Mouse (Mus musculus) lung, postnatal 0 days (tissue): Measurements from ENCODE around the gene Gm28051. TPM values are rescaled to one million over a fixed set of nuclear protein-coding genes. Genes with fewer than 3 reads are reported as not detected.

ENCODE experiments used
- ATAC-seq: fragments of 200-750 bp; cut with Nextera tagmentation; 2 replicates; pipeline ENCODE4 v1.8.0; 2017; ENCODE audit warnings: moderate library complexity
- DNase-seq: peaks from one replicate; pipeline ENCODE4 v3.0.0-alpha.2; 2016; ENCODE audit warnings: low spot score
- H3K27ac ChIP-seq: fragments of 300-500 bp; sonication (generic); 2 replicates; pipeline ENCODE4 v1.5.1; 2014; ENCODE audit warnings: antibody characterized with exemption, mild to moderate bottlenecking, low read length, mixed read lengths
- H3K27me3 ChIP-seq: fragments of 300-500 bp; sonication (generic); replicated peaks from 2 replicates; pipeline ENCODE4 v1.6.1; 2014; ENCODE audit warnings: low read length, mixed read lengths; ENCODE audit not compliant: insufficient read depth
- H3K36me3 ChIP-seq: fragments of 300-500 bp; sonication (generic); 2 replicates; pipeline ENCODE4 v1.6.1; 2014; ENCODE audit warnings: low read length, mixed read lengths; ENCODE audit not compliant: insufficient read depth
- H3K4me1 ChIP-seq: fragments of 300-500 bp; sonication (generic); 2 replicates; pipeline ENCODE4 v1.6.1; 2014; ENCODE audit warnings: antibody characterized with exemption, low read depth, low read length, mixed read lengths; ENCODE audit not compliant: insufficient read depth
- H3K4me2 ChIP-seq: fragments of 300-500 bp; sonication (generic); replicated peaks from 2 replicates; pipeline ENCODE4 v1.6.1; 2014; ENCODE audit warnings: low read depth, mild to moderate bottlenecking, low read length, moderate library complexity, mixed read lengths
- H3K4me3 ChIP-seq: fragments of 300-500 bp; sonication (generic); 2 replicates; pipeline ENCODE4 v1.5.1; 2014; ENCODE audit warnings: low read depth, low read length
- H3K9ac ChIP-seq: fragments of 300-500 bp; sonication (generic); replicated peaks from 2 replicates; pipeline ENCODE4 v1.6.1; 2014; ENCODE audit warnings: low read depth, mild to moderate bottlenecking
- H3K9me3 ChIP-seq: fragments of 300-500 bp; sonication (generic); 2 replicates; pipeline ENCODE4 v1.6.1; 2016; ENCODE audit warnings: low read length, mixed read lengths
- CTCF ChIP-seq: IDR thresholded peaks from 2 replicates; pipeline ENCODE4 v1.5.1; 2016; ENCODE audit warnings: antibody characterized with exemption, mild to moderate bottlenecking
- EP300 ChIP-seq: IDR thresholded peaks from 2 replicates; pipeline ENCODE4 v1.6.1; 2016; ENCODE audit warnings: antibody characterized with exemption, mild to moderate bottlenecking, control low read depth
- WGBS: fragments of 180-500 bp; shearing (Covaris S2); extraction: QIAGEN DNeasy Blood & Tissue Kit; methylation state at CpG from one replicate; pipeline ENCODE4 v1.1.7; 2014; 5-methylcytosine and 5-hydroxymethylcytosine counted together
- polyA plus RNA-seq: library from polyadenylated mRNA; unstranded; fragments of >200 nt; fragmentation: Nextera tagmentation; extraction: Ambion mirVana; gene quantifications from 2 replicates; pipeline ENCODE4 v1.2.1, GENCODE M21; 2015

The Gm28051 gene
- polyA plus RNA-seq, 1 experiment from 2014 or later, result not detected

DNA sequence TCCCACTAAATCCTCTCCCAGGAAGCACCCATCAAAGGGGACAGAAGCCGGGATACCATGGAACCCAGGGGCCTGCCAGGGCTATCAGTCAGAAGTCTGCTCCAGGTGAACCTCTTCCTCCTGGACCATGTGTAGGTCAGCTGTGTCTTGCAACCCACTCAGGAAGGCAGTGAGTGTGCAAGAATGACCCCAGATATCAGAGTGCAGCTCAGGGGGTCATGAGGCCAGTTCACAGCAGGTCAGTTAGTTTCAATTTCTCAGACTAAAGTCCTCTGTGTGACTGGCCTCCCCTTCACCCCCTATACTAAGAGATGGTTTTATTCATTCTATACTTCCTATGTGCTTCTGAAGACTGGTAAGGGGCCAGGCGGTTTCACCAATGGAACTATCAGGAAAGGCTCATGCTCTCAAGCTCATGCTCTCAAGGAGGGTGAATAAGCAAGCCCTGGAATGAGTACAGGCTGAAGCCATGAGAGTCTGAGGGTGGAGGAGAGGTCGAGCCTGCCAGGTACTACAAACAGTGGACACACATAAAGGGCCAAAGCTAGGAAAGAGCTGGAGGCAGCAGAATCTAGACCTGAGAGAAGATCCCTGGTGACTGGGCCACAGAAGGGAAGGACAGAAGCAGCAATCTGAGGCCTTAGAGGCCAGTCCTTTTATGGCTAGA is 72.7 kb downstream of the Gm28051 start:
- no peaks in the 10 kb centered on the region for H3K36me3 ChIP-seq
- no peaks in the 10 kb centered on the region for H3K9me3 ChIP-seq
- H3K27me3 ChIP-seq, result no peaks in the 10 kb centered on the region
- H3K4me1 ChIP-seq, result peaks cover 8% of the 10 kb centered on the region; the same call in 1 of the 2 replicates
- H3K9ac ChIP-seq, result no peak overlapping the region
- H3K27ac ChIP-seq, result peak overlapping the region; percentile 64
- DNase-seq, result peak; percentile 71
- no peak overlapping the region for H3K4me2 ChIP-seq
- TF ChIP-seq EP300, result peak; percentile 49; the same call in 1 of the 2 replicates
- TF ChIP-seq CTCF, result no peak
- peak; percentile 62 for ATAC-seq
- no peak overlapping the region for H3K4me3 ChIP-seq
- WGBS, result 52% methylated on average over 3 of the region's 3 CpGs

DNA sequence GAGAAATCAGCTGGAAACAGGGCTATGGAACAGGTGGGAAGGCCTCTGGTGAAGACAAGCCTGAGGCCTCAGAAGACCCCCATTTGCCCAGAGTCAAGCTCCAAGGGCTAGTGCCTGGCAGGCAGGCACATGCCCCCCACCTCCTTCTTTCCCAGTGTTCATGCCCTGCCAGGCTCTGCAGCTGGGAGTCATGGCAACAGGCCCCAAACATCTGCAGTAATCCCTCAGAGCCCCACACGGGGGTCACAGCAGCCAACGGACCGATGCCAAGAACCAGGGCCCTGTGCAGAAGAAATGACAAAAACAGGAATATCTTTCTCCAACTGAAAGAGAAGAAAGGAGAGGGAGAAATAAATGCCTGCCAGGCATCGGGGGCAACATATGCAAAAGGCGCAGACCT is 73.6 kb downstream of the Gm28051 start:
- H3K4me1 ChIP-seq, result peaks cover 8% of the 10 kb centered on the region; the same call in 1 of the 2 replicates
- H3K27me3 ChIP-seq, result no peaks in the 10 kb centered on the region
- no peak overlapping the region for H3K4me3 ChIP-seq
- DNase-seq, result no peak
- no peaks in the 10 kb centered on the region for H3K36me3 ChIP-seq
- ATAC-seq, result no peak
- WGBS, result 64% methylated on average over 5 of the region's 5 CpGs
- no peak overlapping the region for H3K4me2 ChIP-seq
- no peak overlapping the region for H3K27ac ChIP-seq
- H3K9me3 ChIP-seq, result no peaks in the 10 kb centered on the region
- no peak for TF ChIP-seq EP300
- TF ChIP-seq CTCF, result no peak
- no peak overlapping the region for H3K9ac ChIP-seq

DNA sequence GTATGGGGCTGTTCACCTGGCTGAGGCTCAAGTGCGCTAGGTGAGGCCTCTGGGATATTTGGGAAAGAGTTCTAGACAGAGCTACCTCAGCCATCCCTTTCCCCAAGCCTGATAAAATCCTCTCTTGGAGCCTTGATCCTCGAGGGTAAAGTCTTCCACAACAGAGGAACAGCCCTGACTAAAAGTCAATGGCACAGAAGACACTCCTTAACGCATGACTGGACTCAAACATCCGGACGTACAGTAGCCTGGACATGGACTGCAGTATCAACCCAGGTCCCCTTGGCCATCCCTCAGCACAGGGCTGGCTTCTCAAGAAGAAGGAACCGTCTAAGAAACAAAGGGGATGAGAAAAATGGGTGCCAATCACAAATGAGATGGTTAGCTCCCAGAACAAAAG is 74.1 kb downstream of the Gm28051 start:
- Histone ChIP-seq H3K27me3 (no peaks in the 10 kb centered on the region), H3K4me1 (peaks cover 8% of the 10 kb centered on the region; the same call in 1 of the 2 replicates), H3K36me3 (no peaks in the 10 kb centered on the region), H3K27ac (no peak overlapping the region), H3K9ac (no peak overlapping the region), H3K9me3 (no peaks in the 10 kb centered on the region), H3K4me3 (no peak overlapping the region), H3K4me2 (no peak overlapping the region)
- ATAC-seq, result no peak
- 83% methylated on average over 6 of the region's 6 CpGs for WGBS
- DNase-seq, result no peak
- TF ChIP-seq CTCF (no peak), EP300 (no peak)

DNA sequence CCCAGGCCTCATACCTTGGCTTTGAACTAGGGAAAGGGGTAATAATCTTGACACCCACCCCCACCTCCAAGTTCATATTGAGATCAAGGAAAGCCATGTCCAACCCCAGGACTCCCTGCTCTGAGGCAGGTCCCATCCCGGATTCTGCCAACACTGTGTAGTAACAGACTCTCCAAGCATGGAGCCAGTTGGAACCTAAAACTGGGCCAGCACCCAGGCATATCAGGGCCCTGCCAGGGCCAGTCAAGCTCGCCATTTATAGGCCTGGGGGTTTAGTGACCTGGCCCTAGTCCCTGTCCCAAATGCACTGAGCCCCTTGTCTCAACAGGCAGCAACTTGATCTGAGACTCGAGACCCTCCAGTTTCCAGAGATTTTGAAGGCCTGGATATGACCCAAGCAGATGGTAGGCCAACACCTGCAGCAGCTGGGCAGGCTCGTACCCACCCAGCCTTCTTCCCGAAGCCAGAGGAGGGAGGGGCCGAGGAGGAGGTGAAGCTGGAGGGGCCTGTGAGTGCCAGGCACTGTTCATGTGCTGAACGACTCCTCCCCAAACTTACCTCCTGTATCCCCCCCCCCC is 74.8 kb downstream of the Gm28051 start:
- peaks cover 8% of the 10 kb centered on the region; the same call in 1 of the 2 replicates for H3K4me1 ChIP-seq
- H3K27me3 ChIP-seq, result no peaks in the 10 kb centered on the region
- H3K36me3 ChIP-seq, result no peaks in the 10 kb centered on the region
- H3K9ac ChIP-seq, result no peak overlapping the region
- no peaks in the 10 kb centered on the region for H3K9me3 ChIP-seq
- 68% methylated on average over 7 of the region's 7 CpGs for WGBS
- no peak overlapping the region for H3K4me2 ChIP-seq
- H3K27ac ChIP-seq, result no peak overlapping the region
- no peak overlapping the region for H3K4me3 ChIP-seq
- DNase-seq (no peak), ATAC-seq (no peak)
- TF ChIP-seq EP300, result no peak
- no peak for TF ChIP-seq CTCF

DNA sequence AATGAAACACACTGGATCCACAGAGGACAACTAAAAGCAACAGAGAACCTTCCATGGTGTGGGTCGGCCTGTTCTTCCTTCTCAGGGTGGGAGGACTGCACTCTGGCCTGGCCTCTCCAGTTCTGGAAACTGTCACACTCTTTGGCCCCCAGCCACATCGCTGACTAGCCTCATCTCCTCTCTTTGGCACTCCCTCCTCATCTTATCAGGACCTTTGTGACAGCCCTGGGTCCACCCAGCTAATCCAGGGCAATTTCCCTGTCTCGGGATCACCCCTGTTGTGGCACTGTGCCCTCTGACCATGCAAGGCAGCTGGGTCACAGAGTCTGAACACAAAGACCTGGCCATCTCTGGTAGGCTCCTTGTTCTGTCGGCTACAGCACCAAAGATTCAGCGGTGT is 75.5 kb downstream of the Gm28051 start:
- Histone ChIP-seq H3K27me3 (no peaks in the 10 kb centered on the region), H3K27ac (no peak overlapping the region), H3K4me3 (no peak overlapping the region), H3K4me2 (no peak overlapping the region), H3K9me3 (no peaks in the 10 kb centered on the region), H3K36me3 (no peaks in the 10 kb centered on the region), H3K9ac (no peak overlapping the region), H3K4me1 (peaks cover 8% of the 10 kb centered on the region; the same call in 1 of the 2 replicates)
- ATAC-seq, result no peak
- DNase-seq, result no peak
- WGBS, result 75% methylated on average over 5 of the region's 5 CpGs
- TF ChIP-seq CTCF, result no peak
- TF ChIP-seq EP300, result no peak

DNA sequence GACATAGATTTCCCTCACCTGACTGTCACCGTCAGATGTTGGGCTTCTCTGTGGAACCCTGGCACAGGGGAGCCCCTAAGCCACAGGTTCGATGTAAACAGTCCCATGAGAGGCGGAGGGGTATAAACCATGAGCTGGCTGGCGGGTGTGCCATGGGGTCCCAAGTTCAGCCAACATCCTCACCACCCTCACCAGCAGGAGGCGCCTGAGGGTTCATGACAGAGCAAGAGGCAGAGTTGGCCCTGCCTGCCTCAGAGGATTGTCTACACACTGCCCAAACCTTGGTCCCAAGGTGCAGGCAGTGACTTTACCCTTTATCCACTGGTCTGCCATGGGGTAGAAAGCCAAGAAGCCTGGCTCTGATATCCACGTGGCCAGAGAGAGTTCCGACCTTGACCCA is 76.0 kb downstream of the Gm28051 start:
- Histone ChIP-seq H3K4me2 (no peak overlapping the region), H3K4me3 (no peak overlapping the region), H3K9me3 (no peaks in the 10 kb centered on the region), H3K9ac (no peak overlapping the region), H3K36me3 (no peaks in the 10 kb centered on the region), H3K27me3 (no peaks in the 10 kb centered on the region), H3K4me1 (peaks cover 8% of the 10 kb centered on the region; the same call in 1 of the 2 replicates), H3K27ac (no peak overlapping the region)
- 75% methylated on average over 7 of the region's 7 CpGs for WGBS
- DNase-seq (no peak), ATAC-seq (no peak)
- TF ChIP-seq EP300 (no peak), CTCF (peak; percentile 59)
